ENCODE assay signal across 15 mouse cellular contexts in the genomic region with DNA sequence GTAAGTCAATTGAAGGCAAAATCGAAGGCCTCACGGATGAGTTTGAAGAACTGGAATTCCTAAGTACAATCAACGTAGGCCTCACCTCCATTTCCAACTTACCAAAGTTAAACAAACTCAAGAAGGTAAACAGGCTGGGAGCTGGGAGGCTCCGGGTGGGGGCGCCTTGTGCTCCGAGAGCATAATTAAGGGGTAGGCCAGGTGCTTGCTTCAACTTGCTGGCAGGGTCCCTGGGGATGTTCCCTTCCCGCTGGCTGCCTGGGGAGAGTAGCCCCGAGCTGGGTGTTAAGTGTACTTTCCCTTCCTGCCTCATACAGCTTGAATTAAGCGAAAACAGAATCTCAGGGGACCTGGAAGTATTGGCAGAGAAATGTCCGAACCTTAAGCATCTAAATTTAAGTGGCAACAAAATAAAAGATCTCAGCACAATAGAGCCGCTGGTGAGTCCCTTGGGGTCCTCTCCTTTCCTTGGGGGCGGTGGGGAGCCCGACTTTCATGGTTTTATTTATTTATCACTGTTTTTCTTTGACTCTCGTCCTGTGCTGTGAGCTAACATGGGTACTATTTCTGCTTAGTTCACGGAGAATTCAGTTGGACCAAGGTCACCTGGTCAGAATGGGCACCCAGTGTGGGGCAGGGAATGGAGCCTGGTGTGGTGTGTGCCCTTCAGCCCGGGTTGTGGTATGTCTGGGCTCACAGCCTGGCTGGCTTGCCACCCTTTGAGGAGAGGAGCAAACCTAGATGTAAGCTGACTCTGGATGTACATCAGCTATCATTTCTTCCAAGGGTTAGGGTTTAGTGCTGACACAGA. TPM values are rescaled to one million over a fixed set of nuclear protein-coding genes. Genes with fewer than 3 reads are reported as not detected.
A peak's percentile ranks its signal among the peaks of the same experiment; 100 is the strongest.
DNase-seq lines count a peak whose midpoint lies in the region; ATAC-seq and TF ChIP-seq lines count a peak whose summit lies in the region.
"Had no signal": no experiment of that assay in that cellular context is flagged by ENCODE, and none has a peak within 500 bp of the region (broad histone marks: within the 10 kb centered on the region; RNA-seq: fewer than 3 reads in every experiment).

No protein-coding gene starts in this region.

- no peaks in the 10 kb centered on the region for H3K9me3 ChIP-seq in heart, postnatal 0 days (replicated peaks; ENCODE audit: control insufficient read depth, low read length)
- H3K9me3 ChIP-seq in lung, embryonic 14.5 days (ENCODE audit: low read depth, low read length) = no peaks in the 10 kb centered on the region
- H3K9me3 ChIP-seq: limb, embryonic 12.5 days; liver, embryonic 15.5 days; stomach, embryonic 15.5 days had no signal

- H3K27me3 ChIP-seq in heart, postnatal 0 days (ENCODE audit: control insufficient read depth, insufficient read depth, low read length) = no peaks in the 10 kb centered on the region
- H3K27me3 ChIP-seq in lung, embryonic 14.5 days (ENCODE audit: insufficient read depth, low read length) = no peaks in the 10 kb centered on the region
- H3K27me3 ChIP-seq: limb, embryonic 12.5 days; liver, embryonic 15.5 days; stomach, embryonic 15.5 days had no signal

- peaks cover 28% of the 10 kb centered on the region for H3K36me3 ChIP-seq in heart, postnatal 0 days (replicated peaks; ENCODE audit: control insufficient read depth, insufficient read depth, low read length)
- H3K36me3 ChIP-seq in lung, embryonic 14.5 days (ENCODE audit: insufficient read depth) = peaks cover 57% of the 10 kb centered on the region

- 0 out of 2 replicates have a peak overlapping the region, but pooled peaks have one; percentile 1 for H3K9ac ChIP-seq in heart, postnatal 0 days (replicated peaks; ENCODE audit: low read depth, low read length)
- H3K9ac ChIP-seq in lung, embryonic 14.5 days = no peak overlapping the region
- H3K9ac ChIP-seq: limb, embryonic 12.5 days; liver, embryonic 15.5 days; stomach, embryonic 15.5 days had no signal

- intact Hi-C loops in heart, postnatal 10 days (cut with DNase I) = no loop called here

- H3K27ac ChIP-seq in heart, postnatal 0 days (ENCODE audit: low read depth) = peak overlapping the region; percentile 32; the same call in 1 of the 2 replicates
- H3K27ac ChIP-seq in lung, embryonic 14.5 days (ENCODE audit: low read depth) = no peak overlapping the region
- H3K27ac ChIP-seq: limb, embryonic 12.5 days; liver, embryonic 15.5 days; stomach, embryonic 15.5 days had no signal

- H3K4me1 ChIP-seq in heart, postnatal 0 days (ENCODE audit: control insufficient read depth, insufficient read depth) = peaks cover 36% of the 10 kb centered on the region
- peaks cover 39% of the 10 kb centered on the region; the same call in 1 of the 2 replicates for H3K4me1 ChIP-seq in lung, embryonic 14.5 days (ENCODE audit: insufficient read depth)

- WGBS in heart, postnatal 0 days = 73% methylated on average over 16 of the region's 16 CpGs
- WGBS in lung, embryonic 14.5 days = 56% methylated on average over 16 of the region's 16 CpGs

- H3K4me3 ChIP-seq in heart, postnatal 0 days (ENCODE audit: low read depth, low read length) = no peak overlapping the region
- no peak overlapping the region for H3K4me3 ChIP-seq in lung, embryonic 14.5 days (ENCODE audit: low read depth, low read length)
- H3K4me3 ChIP-seq: limb, embryonic 12.5 days; liver, embryonic 15.5 days; stomach, embryonic 15.5 days had no signal

- no peak for ATAC-seq in heart, postnatal 0 days (ENCODE audit: insufficient read depth, low read depth)
- ATAC-seq in lung, embryonic 14.5 days (ENCODE audit: insufficient read depth) = no peak

- no peak for TF ChIP-seq CTCF in heart, postnatal 0 days (IDR thresholded peaks at IDR 0.05; ENCODE audit: low read depth)
- no peak for TF ChIP-seq CTCF in lung, embryonic 14.5 days (IDR thresholded peaks at IDR 0.05; ENCODE audit: low read depth)

- no peak for TF ChIP-seq EP300 in heart, postnatal 0 days (IDR thresholded peaks at IDR 0.05; ENCODE audit: low read depth)

- H3K4me2 ChIP-seq in heart, postnatal 0 days (ENCODE audit: low read depth, low read length) = no peak overlapping the region
- no peak overlapping the region for H3K4me2 ChIP-seq in lung, embryonic 14.5 days
- H3K4me2 ChIP-seq: limb, embryonic 12.5 days; liver, embryonic 15.5 days; midbrain, embryonic 11.5 days; stomach, embryonic 15.5 days had no signal

- DNase-seq in cerebellum, adult 9-11 months = peak; percentile 42
- no peak for DNase-seq in cerebellum, adult 11 months
- DNase-seq in heart, postnatal 0 days (ENCODE audit: low spot score) = no peak
- DNase-seq in heart, postnatal 10 days = no peak
- DNase-seq in lung, embryonic 14.5 days = peak; percentile 32
- no peak for DNase-seq in lung, postnatal 14 days
- DNase-seq in natural killer cell, adult 2 months (ENCODE audit: low spot score in 2 of 2) = no peak
- no peak for DNase-seq in urinary bladder, adult 2 months (ENCODE audit: low spot score)
- DNase-seq: adrenal gland, adult 8-10 months; kidney, adult 2 months; retina, postnatal 1 day had no signal

RNA-seq across cellular contexts. Expression of a gene that starts 30.9 kb away (rescaled TPM):
- 20.8 and 28.8 TPM in 2 replicates for total RNA-seq in heart, postnatal 0 days (2014; rRNA removed; ENCODE audit: low replicate concordance)
- polyA plus RNA-seq in heart, postnatal 0 days (2015; fragmentation: Nextera tagmentation; extraction: Ambion mirVana) = 127 and 132 TPM in 2 replicates
- total RNA-seq in heart, postnatal 10 days (2021) = 100 to 1,000 TPM; 231 to 270 TPM
- 134 and 135 TPM in 2 replicates for polyA plus RNA-seq in lung, embryonic 14.5 days (2014; fragmentation: Nextera tagmentation; extraction: Ambion mirVana)
- 171 and 244 TPM in 2 replicates for polyA plus RNA-seq in urinary bladder, adult 2 months (2012; rRNA removed)

Comparison
In these comparisons a context has a peak if more than half of its experiments do, and no peak if none do; other contexts are left out.
1. DNase-seq: peak in cerebellum, adult 9-11 months (single experiment) and lung, embryonic 14.5 days (single experiment); none in cerebellum, adult 11 months (single experiment), heart, postnatal 0 days (single experiment), heart, postnatal 10 days (0 of 2), lung, postnatal 14 days (single experiment), natural killer cell, adult 2 months (0 of 2) and urinary bladder, adult 2 months (single experiment).